Mouse (Mus musculus) MEL (cell line): Measurements from ENCODE around the gene Cep152.

Experiments
- EP300 ChIP-seq, 2 experiments: IDR thresholded peaks; 2 replicates each; pipeline ENCODE4 v1.6.1; 2011; ENCODE audit warnings: improper control_type of control experiment in 2 of 2, low read length in 2 of 2, low read depth in 1 of 2, mild to moderate bottlenecking in 1 of 2
- JUND ChIP-seq: IDR thresholded peaks from 2 replicates; pipeline ENCODE4 v1.6.1; 2011; ENCODE audit warnings: low read depth, mild to moderate bottlenecking, improper control_type of control experiment, low read length
- POLR2A ChIP-seq, 2 experiments: IDR thresholded peaks; 2 replicates each; pipeline ENCODE4 v1.6.1; 2011 to 2012; ENCODE audit warnings: low read length in 2 of 2, mild to moderate bottlenecking in 2 of 2, control low read depth in 1 of 2, improper control_type of control experiment in 1 of 2, low read depth in 1 of 2, moderate library complexity in 1 of 2; ENCODE audit not compliant: control insufficient read depth in 1 of 2, insufficient read depth in 1 of 2, poor library complexity in 1 of 2
- POLR2AphosphoS5 ChIP-seq: IDR thresholded peaks from 2 replicates; pipeline ENCODE4 v1.6.1; 2012; ENCODE audit warnings: low read depth, borderline replicate concordance, mild to moderate bottlenecking, inconsistent platforms, low read length, moderate library complexity, mixed read lengths
- SMC3 ChIP-seq: IDR thresholded peaks from 2 replicates; pipeline ENCODE4 v1.6.1; 2011; ENCODE audit warnings: low read depth, low read length, improper control_type of control experiment

DNA sequence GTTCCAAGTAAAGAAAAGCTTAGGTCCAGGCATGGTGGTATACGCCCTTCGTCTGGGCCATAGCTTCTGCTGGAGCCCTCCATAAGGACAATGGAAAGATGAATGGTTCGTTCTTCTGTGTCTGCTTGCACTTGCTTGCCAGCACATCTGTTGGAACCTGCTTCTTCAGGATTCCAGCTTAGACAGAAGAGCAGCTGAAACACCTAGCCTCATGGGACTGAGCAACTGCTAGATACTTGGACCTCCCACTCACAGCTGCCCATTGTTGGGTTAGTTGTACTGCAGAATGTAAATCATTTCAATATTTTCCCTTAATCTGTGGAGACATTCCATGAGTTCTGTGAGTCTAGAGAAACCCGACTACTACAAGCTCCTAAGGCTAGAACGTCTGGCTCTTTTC lies 25.1 kb upstream of the Cep152 start:
- TF ChIP-seq POLR2AphosphoS5 (no peak), SMC3 (no peak), JUND (no peak), POLR2A (IDR thresholded peaks at IDR 0.05; ENCODE audit: control insufficient read depth in 1 of 2, insufficient read depth in 1 of 2, low read depth in 1 of 2, low read length in 2 of 2, poor library complexity in 1 of 2) (no peak), EP300 (IDR thresholded peaks at IDR 0.05; ENCODE audit: low read depth in 1 of 2, low read length in 2 of 2) (no peak)
